Mouse (Mus musculus) forebrain, embryonic 16.5 days (tissue): ENCODE measurements around the gene Helz. TPM values are rescaled to one million over a fixed set of nuclear protein-coding genes. Genes with fewer than 3 reads are reported as not detected.
A peak's percentile ranks its signal among the peaks of the same experiment; 100 is the strongest.

Experiments
- ATAC-seq: fragments of 200-750 bp; cut with Nextera tagmentation; 2 replicates; pipeline ENCODE4 v1.8.0; 2017; ENCODE audit warnings: mild to moderate bottlenecking, moderate library complexity
- H3K27ac ChIP-seq: fragments of 300-500 bp; sonication (generic); 2 replicates; pipeline ENCODE4 v1.5.1; 2014; ENCODE audit warnings: low read length, control low read depth
- H3K27me3 ChIP-seq: fragments of 300-500 bp; sonication (generic); replicated peaks from 2 replicates; pipeline ENCODE4 v1.6.1; 2014; ENCODE audit warnings: low read length; ENCODE audit not compliant: control insufficient read depth, insufficient read depth
- H3K36me3 ChIP-seq: fragments of 300-500 bp; sonication (generic); 2 replicates; pipeline ENCODE4 v1.6.1; 2014; ENCODE audit not compliant: control insufficient read depth, insufficient read depth
- H3K4me1 ChIP-seq: fragments of 300-500 bp; sonication (generic); replicated peaks from 2 replicates; pipeline ENCODE4 v1.6.1; 2014; ENCODE audit warnings: low read length; ENCODE audit not compliant: control insufficient read depth, insufficient read depth
- H3K4me2 ChIP-seq: fragments of 300-500 bp; sonication (generic); 2 replicates; pipeline ENCODE4 v1.6.1; 2014; ENCODE audit warnings: mild to moderate bottlenecking, low read length, control low read depth
- H3K4me3 ChIP-seq: fragments of 300-500 bp; sonication (generic); replicated peaks from 2 replicates; pipeline ENCODE4 v1.5.1; 2014; ENCODE audit warnings: mild to moderate bottlenecking, low read length, control low read depth
- H3K9ac ChIP-seq: fragments of 300-500 bp; sonication (generic); replicated peaks from 2 replicates; pipeline ENCODE4 v1.6.1; 2014; ENCODE audit warnings: low read depth, low read length, control low read depth
- H3K9me3 ChIP-seq: fragments of 300-500 bp; sonication (generic); 2 replicates; pipeline ENCODE4 v1.6.1; 2016; ENCODE audit warnings: low read length; ENCODE audit not compliant: control insufficient read depth
- WGBS: fragments of 180-500 bp; shearing (Covaris S2); extraction: QIAGEN DNeasy Blood & Tissue Kit; methylation state at CpG from one replicate; pipeline ENCODE4 v1.1.7; 2014; 5-methylcytosine and 5-hydroxymethylcytosine counted together
- polyA plus RNA-seq: library from polyadenylated mRNA; unstranded; fragments of >200 nt; fragmentation: Nextera tagmentation; extraction: Ambion mirVana; gene quantifications from 2 replicates; pipeline ENCODE4 v1.2.1, GENCODE M21; 2015

Helz gene
- polyA plus RNA-seq, 1 experiment from 2014 or later, result 20.4 TPM

DNA sequence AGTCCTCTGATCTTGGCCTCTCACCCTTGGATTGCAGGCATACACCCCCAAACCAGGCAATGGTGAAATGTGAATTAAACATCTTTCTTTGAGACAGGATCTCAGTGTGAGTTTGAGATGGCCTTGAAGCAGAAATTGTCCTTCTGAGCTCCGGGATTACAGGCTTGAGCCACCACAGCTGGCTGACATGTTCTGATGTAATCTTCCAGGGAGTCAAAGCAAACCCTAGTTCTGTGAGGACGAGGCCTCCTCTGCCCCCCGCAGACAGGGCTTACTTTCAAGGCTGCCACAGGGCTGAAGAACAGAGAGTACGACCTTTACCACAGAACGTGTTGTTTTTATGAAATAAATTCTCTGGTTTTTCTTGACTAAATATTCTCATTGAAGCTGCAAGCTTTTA lies 126.3 kb downstream of the Helz start:
- WGBS, result 85% methylated on average over 5 of the region's 5 CpGs
- Histone ChIP-seq H3K27me3 (no peaks in the 10 kb centered on the region), H3K4me2 (no peak overlapping the region), H3K27ac (no peak overlapping the region), H3K4me3 (no peak overlapping the region), H3K36me3 (peaks cover 24% of the 10 kb centered on the region), H3K9ac (no peak overlapping the region), H3K9me3 (no peaks in the 10 kb centered on the region), H3K4me1 (peaks cover 11% of the 10 kb centered on the region)
- ATAC-seq, result no peak

DNA sequence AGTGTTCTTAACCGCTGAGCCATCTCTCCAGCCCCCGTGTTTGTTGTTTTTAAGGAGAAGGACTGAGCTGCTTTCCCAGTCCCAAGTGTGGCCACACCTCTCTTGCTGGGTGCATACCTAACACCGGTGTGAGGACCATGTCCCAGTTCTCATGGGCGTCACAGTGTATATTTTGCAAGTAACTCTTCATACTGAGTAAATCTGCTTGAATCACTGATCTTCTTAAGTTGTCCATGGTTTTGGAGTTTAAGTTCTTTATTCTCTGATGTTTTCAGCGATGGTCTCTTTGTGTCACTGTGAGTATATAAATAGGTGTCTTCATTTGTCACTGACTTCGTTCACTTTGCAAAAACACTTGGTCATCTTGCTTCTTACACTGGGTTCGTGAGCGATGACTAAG lies 126.9 kb downstream of the Helz start:
- H3K27ac ChIP-seq, result no peak overlapping the region
- H3K4me1 ChIP-seq, result peaks cover 11% of the 10 kb centered on the region
- ATAC-seq, result no peak
- H3K9ac ChIP-seq, result no peak overlapping the region
- no peak overlapping the region for H3K4me2 ChIP-seq
- 94% methylated on average over 8 of the region's 8 CpGs for WGBS
- H3K36me3 ChIP-seq, result peaks cover 23% of the 10 kb centered on the region
- no peak overlapping the region for H3K4me3 ChIP-seq
- no peaks in the 10 kb centered on the region for H3K9me3 ChIP-seq
- H3K27me3 ChIP-seq, result no peaks in the 10 kb centered on the region

DNA sequence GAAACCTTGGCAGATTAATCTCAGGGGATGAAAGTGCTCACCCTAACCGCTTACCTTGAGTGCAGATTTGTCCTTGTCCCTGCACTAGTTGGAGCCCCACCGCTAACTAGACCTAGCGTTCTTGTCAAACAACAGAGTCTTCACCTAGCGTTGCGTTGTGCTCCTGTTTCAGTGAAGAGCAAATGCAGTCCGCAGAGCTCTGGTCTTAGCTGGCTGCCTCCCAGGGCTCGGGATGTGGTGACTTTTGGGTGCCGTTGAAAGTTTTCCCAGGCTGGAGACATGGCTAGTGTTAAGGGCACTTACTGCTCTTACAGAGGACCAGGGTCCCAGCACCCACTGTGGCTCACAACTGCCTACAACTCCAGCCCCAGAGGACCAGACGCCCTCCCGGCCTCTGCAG lies 127.5 kb downstream of the Helz start:
- H3K36me3 ChIP-seq, result peaks cover 17% of the 10 kb centered on the region
- no peaks in the 10 kb centered on the region for H3K9me3 ChIP-seq

DNA sequence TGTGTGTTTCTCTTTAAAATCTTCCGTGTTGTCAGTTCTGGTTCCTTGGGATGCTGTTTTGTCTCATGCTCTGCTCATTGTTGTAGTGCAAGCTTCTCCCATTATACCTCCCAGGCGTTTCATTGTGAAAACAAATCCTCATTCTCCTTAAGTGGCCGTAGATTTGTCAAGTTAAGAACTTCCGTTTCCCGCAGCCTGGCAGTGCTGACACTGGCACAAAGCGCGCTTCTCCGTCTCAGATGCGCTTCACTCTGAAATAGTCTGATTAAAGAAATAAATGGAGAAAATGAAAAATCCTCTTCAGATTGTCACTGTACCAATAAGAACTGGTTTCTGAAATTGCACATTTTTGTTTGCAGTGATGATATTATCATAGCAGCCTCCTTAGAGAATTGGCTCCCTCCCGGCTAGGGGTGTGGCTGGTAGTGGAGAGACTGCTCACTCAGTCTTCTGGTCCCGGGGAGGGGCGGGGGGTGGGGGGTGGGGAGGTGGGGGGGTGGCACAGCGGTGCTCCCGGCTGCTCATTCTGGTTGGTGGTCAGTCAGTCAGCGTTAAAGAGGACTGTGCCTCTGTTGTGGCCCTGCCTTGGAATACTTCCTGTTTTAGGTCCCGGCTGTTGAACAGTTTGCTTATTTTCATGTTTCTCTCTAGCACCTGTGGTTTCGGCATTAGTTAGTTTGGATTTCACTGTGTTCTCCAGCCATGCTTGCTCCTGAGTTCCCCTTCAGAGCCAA lies 128.6 kb downstream of the Helz start:
- Histone ChIP-seq H3K9me3 (no peaks in the 10 kb centered on the region), H3K4me1 (peaks cover 11% of the 10 kb centered on the region), H3K9ac (no peak overlapping the region), H3K27me3 (no peaks in the 10 kb centered on the region), H3K4me3 (peak overlapping the region; percentile 14; the same call in 1 of the 2 replicates), H3K27ac (peak overlapping the region; percentile 39), H3K36me3 (peaks cover 8% of the 10 kb centered on the region), H3K4me2 (peak overlapping the region; percentile 29)
- peak; percentile 31; the same call in 1 of the 2 replicates for ATAC-seq
- WGBS, result 27% methylated on average over 17 of the region's 17 CpGs

More for the DNA sequence above, 127.5 kb downstream of the Helz start:
- Histone ChIP-seq H3K27ac (no peak overlapping the region), H3K4me1 (peaks cover 11% of the 10 kb centered on the region), H3K4me2 (no peak overlapping the region), H3K27me3 (no peaks in the 10 kb centered on the region), H3K9ac (no peak overlapping the region), H3K4me3 (no peak overlapping the region)
- 83% methylated on average over 10 of the region's 10 CpGs for WGBS
- no peak for ATAC-seq

DNA sequence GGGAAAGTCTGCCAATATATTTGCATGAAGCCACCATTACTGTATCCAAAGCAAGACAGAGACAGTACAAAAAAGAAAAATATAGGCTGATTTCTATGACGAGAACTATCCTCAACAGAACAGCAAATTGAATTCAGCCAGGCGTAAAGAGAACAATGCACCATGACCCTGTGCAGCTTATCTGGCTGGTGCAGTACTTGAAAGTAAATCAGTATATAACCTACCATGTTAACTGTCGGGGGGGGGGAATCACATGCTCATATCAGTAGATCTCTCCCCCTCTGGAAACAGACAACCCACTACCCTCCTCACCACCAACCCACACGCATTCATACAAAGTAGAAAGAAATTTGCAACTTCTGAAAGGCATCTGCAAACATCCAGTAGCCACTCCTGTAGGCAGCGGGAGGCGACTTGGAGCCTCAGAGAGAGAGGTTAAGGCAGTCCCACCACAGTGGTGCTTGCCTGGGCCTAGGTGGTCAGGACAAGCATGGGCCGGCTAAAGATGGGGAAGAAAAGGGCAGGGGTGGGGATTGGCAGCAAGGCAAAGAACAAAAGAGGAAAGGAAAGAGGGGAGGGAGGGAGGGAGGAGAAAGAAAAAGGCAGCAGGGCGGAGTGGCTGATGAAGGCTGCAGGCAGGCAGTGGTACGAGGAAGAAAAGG lies 135.1 kb downstream of the Helz start:
- Histone ChIP-seq H3K36me3 (peaks cover 9% of the 10 kb centered on the region; the same call in 1 of the 2 replicates), H3K9me3 (no peaks in the 10 kb centered on the region), H3K9ac (no peak overlapping the region), H3K4me2 (no peak overlapping the region), H3K4me1 (peaks cover 19% of the 10 kb centered on the region), H3K4me3 (no peak overlapping the region), H3K27me3 (no peaks in the 10 kb centered on the region), H3K27ac (no peak overlapping the region)
- no peak; the same call in 1 of the 2 replicates for ATAC-seq
- 34% methylated on average over 9 of the region's 9 CpGs for WGBS

DNA sequence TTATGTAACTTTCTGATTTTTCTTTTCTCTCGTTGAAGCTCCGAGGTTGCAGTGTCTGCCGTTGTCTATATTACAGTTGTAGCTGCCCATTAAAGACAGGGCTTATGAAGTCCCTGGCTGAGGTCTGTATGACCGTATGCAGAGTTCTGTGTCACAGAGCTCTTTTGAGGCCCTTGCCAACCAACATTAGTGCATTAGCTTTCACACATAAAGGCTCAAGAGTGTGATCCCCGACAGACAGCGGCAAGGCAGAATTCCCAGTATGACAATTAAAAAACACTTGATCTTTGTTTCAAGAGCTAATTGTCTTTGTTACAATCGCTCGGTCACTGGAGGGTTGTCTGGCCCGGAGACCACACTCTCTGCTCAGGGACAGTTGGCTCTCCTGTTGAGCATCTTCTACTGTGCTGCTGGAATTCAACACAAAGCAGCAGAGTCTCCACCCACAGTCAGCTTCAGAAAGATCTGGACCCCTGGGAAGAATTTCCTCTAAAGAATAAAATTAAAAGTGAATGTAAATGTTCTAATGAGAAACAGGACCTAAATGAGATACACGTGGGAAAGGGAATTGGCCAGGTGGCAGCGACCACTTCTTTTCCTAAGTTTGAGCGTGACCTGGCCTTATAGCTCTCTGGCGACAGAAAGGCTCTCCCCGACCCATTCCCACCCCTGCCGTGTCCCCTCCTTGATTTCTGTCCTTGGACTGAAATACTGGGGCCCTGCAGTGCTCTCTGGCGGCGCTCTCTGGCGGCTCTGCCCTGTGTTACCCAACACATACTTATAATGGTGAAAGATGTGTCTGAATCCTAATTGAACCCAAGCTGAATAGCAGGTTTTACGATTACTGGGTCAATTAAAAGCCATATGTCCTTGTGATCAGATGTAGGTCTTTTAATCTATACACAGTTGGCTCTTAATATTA lies 136.1 kb downstream of the Helz start:
- Histone ChIP-seq H3K4me3 (no peak overlapping the region), H3K4me2 (no peak overlapping the region), H3K27me3 (no peaks in the 10 kb centered on the region), H3K4me1 (peaks cover 19% of the 10 kb centered on the region), H3K9ac (no peak overlapping the region), H3K9me3 (no peaks in the 10 kb centered on the region), H3K36me3 (peaks cover 15% of the 10 kb centered on the region; the same call in 1 of the 2 replicates), H3K27ac (no peak overlapping the region)
- 33% methylated on average over 19 of the region's 19 CpGs for WGBS
- ATAC-seq, result peak; percentile 70; the same call in 1 of the 2 replicates

DNA sequence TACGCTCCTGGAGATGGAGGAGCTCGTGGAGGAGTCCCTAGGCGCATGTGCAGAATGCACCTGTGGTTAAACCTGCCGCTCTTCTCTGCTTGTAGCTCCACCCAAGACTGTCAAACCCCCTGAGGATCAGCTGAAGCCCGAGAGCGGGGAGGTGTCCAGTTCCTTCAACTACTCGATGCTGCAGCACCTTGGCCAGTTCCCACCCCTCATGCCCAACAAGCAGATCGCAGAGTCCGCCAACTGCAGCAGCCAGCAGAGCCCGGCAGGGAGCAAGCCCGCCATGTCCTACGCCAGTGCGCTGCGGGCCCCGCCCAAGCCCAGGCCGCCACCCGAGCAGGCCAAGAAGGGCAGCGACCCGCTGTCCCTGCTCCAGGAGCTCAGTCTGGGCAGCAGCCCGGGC lies 138.6 kb downstream of the Helz start:
- no peak overlapping the region for H3K9ac ChIP-seq
- H3K9me3 ChIP-seq, result no peaks in the 10 kb centered on the region
- H3K4me1 ChIP-seq, result peaks cover 19% of the 10 kb centered on the region
- peaks cover 15% of the 10 kb centered on the region; the same call in 1 of the 2 replicates for H3K36me3 ChIP-seq
- H3K27ac ChIP-seq, result no peak overlapping the region
- no peak for ATAC-seq
- H3K27me3 ChIP-seq, result no peaks in the 10 kb centered on the region
- WGBS, result 94% methylated on average over 18 of the region's 20 CpGs
- no peak overlapping the region for H3K4me3 ChIP-seq
- no peak overlapping the region for H3K4me2 ChIP-seq

DNA sequence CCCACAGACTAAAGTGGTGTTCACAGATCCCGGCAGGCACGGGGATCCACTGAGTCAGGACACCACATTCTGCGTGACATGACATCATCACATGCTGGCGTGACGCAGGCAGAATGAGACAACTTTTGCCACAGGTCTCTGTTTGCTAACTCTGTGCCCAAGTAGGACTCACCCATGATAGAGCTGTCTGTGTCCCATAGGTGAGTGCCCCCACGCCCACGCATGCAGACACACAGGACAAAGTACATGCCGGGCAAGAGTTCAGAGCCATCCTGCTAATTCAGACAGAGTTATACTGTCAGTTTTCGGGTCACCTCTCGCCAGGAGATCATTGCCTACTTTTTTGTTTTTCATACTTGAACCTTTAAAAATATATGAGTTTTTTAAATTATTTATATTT lies 140.8 kb downstream of the Helz start:
- no peak overlapping the region for H3K9ac ChIP-seq
- no peaks in the 10 kb centered on the region for H3K27me3 ChIP-seq
- ATAC-seq, result no peak
- no peak overlapping the region for H3K27ac ChIP-seq
- no peak overlapping the region for H3K4me2 ChIP-seq
- peaks cover 7% of the 10 kb centered on the region for H3K4me1 ChIP-seq
- no peak overlapping the region for H3K4me3 ChIP-seq
- no peaks in the 10 kb centered on the region for H3K9me3 ChIP-seq
- 95% methylated on average over 10 of the region's 10 CpGs for WGBS
- peaks cover 15% of the 10 kb centered on the region; the same call in 1 of the 2 replicates for H3K36me3 ChIP-seq

DNA sequence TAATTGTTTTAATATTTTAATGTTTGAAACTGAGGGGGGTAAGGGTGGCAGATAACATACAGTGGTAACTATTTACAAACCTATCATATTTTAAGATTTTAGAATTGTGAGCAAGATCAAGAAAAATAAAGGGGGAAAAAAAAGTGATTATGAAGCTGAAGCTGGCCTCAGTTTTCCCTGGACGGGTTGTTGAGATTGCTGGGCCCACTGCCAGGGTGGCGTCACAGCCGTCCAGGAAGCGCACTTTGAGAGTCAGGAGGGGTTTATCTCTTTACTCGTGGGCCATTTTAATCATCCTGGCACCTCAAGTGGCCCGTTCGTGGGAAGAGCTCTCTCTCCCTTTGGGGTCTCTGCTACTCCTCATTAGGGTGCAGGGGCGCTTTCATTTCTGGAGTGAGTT lies 143.8 kb downstream of the Helz start:
- no peaks in the 10 kb centered on the region for H3K9me3 ChIP-seq
- H3K36me3 ChIP-seq, result peaks cover 7% of the 10 kb centered on the region; the same call in 1 of the 2 replicates
- H3K4me1 ChIP-seq, result no peaks in the 10 kb centered on the region
- H3K9ac ChIP-seq, result no peak overlapping the region
- no peak overlapping the region for H3K4me2 ChIP-seq
- 29% methylated on average over 8 of the region's 8 CpGs for WGBS
- H3K27me3 ChIP-seq, result no peaks in the 10 kb centered on the region
- no peak overlapping the region for H3K4me3 ChIP-seq
- no peak for ATAC-seq
- no peak overlapping the region for H3K27ac ChIP-seq
